Mouse (Mus musculus) bone marrow macrophage, adult 2 months (primary cell): ENCODE data around the gene Gins2. TPM values are rescaled to one million over a fixed set of nuclear protein-coding genes. Genes with fewer than 3 reads are reported as not detected.
A peak's percentile ranks its signal among the peaks of the same experiment; 100 is the strongest.

Experiments used
- H3K27ac ChIP-seq: 2 replicates; pipeline ENCODE4 v1.5.1; 2012; ENCODE audit warnings: low read depth, low read length; ENCODE audit not compliant: insufficient read depth
- H3K4me1 ChIP-seq: 2 replicates; pipeline ENCODE4 v1.6.1; 2012; ENCODE audit warnings: low read length; ENCODE audit not compliant: control insufficient read depth, insufficient read depth
- H3K4me3 ChIP-seq: 2 replicates; pipeline ENCODE4 v1.5.1; 2012; ENCODE audit warnings: mild to moderate bottlenecking, low read length, moderate library complexity; ENCODE audit not compliant: insufficient read depth
- CTCF ChIP-seq: IDR thresholded peaks from 2 replicates; pipeline ENCODE4 v1.5.1; 2012; ENCODE audit warnings: low read depth, mild to moderate bottlenecking, low read length, moderate library complexity
- POLR2A ChIP-seq: IDR thresholded peaks from 2 replicates; pipeline ENCODE4 v1.6.1; 2012; ENCODE audit warnings: mild to moderate bottlenecking, low read depth, low read length, borderline replicate concordance
- polyA plus RNA-seq: library from polyadenylated mRNA; stranded (reverse); fragments of >200 nt; gene quantifications from 2 replicates; pipeline ENCODE4 v1.2.4, GENCODE M21; 2012; ENCODE audit not compliant: missing spikeins, insufficient read depth, insufficient read length

Gene Gins2
- polyA plus RNA-seq, 1 experiment: 16.7 TPM

DNA sequence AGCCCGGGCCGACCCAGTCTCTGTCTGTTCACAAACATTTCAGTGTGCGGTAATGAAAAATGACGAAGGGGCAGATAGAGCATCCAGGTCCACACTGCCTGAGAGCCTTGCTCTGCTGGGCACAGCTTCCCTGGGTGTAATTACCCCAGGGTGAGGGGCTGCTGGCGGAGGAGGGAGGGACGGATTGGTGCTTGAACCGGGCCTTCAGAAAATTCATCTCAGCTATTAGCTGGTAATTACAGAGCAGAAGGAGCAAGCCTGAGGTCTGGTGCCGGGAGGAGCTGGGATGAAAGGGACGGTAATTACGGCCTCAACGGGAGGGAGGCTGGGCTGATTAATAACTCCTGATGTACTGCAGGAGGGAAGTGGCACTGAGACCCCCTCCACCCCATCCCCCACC is 39.2 kb downstream of the Gins2 start:
- H3K4me3 ChIP-seq: no peak overlapping the region
- no peak for TF ChIP-seq CTCF
- no peak for TF ChIP-seq POLR2A
- no peak overlapping the region for H3K27ac ChIP-seq
- H3K4me1 ChIP-seq: peaks cover 17% of the 10 kb centered on the region

DNA sequence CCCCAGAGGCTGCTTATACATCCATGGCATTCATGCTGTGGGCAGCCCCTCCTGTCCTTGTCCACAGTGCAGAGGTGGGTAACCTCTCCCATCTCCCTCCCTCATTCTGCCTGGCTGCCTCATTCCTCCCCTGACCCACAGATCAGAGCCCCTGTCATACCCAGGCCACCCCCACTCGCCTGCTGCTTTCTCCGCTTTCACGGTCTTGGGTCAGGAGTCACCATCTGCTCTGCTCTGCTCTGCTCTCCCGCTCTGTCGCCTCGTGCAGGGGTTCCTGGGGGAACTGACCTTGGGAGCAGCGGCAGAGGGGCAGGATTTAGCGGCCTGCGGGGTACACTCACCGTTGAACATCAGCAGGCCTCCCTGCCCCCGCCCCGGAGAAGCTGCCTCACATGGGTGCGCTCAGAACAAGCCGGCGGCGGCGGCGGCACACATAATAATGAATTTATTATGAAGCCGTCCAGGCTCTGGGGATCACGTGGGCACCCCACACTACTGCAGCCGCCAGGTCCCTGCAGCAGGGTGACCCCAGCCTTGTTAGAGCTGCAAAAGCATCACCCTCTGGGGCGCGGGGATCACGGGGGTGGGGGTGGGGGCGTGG is 39.7 kb downstream of the Gins2 start:
- Histone ChIP-seq H3K4me1 (peaks cover 22% of the 10 kb centered on the region), H3K27ac (no peak overlapping the region), H3K4me3 (no peak overlapping the region)
- no peak for TF ChIP-seq CTCF

DNA sequence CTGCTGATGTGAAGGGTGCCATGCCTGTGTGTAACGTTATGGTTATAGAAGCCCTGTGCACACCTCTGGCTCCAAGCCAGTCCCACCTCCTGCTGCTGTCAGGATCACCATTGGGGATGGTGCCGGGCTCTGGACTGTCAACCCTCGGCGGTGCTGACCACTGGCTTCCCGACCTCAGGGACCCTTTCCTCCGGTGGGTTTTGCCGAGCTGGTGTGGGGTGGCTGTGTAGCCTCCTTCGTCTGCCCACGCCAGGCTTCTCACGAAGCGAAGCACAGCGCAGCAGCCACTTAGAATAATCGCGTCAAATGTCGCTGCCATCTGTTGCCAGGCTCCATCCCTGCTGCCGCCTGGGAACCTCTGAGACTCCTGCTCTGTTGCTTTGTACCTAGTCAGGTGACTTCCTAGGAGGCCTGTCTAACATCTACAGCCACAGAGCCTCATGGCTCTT is 40.8 kb downstream of the Gins2 start:
- H3K4me1 ChIP-seq: peaks cover 32% of the 10 kb centered on the region
- TF ChIP-seq CTCF (no peak), POLR2A (no peak)
- H3K27ac ChIP-seq: no peak overlapping the region
- H3K4me3 ChIP-seq: no peak overlapping the region

DNA sequence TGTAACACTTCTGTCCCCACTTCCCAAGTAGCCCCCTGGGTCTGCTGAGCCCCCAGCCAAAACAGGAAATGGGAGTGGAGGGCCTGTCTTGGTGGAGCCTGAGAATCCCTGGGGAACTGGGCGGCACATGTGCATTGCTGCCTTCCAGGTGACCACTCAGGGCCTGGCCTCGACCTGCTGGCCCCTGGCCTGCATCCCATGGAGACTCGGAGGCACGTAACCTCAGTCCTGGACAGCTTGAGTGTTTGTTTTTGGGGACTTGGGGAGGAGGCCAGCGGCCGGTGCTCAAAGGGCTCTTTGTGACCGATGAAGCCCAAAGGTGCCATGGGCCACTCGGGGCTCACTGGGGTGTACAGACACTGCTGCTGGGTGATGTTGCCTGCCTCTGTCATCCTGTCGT is 41.5 kb downstream of the Gins2 start:
- H3K4me3 ChIP-seq: no peak overlapping the region
- peaks cover 37% of the 10 kb centered on the region for H3K4me1 ChIP-seq
- H3K27ac ChIP-seq: no peak overlapping the region
- TF ChIP-seq CTCF: no peak
- no peak for TF ChIP-seq POLR2A

DNA sequence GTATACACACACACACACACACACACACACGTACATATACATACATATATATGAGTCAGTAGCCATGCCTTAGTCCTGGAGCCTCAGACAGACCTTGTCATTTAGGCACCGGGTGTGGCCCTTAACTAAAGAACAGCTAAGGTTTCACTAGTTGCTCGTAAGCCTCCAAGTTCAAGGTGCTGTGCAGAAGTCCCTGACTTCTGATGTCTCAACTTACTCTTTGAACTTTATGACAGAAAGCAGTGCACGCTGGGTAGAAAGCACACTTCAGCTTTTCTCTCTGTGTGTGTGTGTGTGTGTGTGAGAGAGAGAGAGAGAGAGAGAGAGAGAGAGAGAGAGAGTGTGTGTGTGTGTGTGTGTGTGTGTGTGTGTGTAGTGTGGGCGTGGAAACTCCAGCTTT is 44.9 kb downstream of the Gins2 start:
- H3K27ac ChIP-seq: no peak overlapping the region
- TF ChIP-seq CTCF: no peak
- no peak for TF ChIP-seq POLR2A
- H3K4me3 ChIP-seq: no peak overlapping the region
- peaks cover 41% of the 10 kb centered on the region for H3K4me1 ChIP-seq

DNA sequence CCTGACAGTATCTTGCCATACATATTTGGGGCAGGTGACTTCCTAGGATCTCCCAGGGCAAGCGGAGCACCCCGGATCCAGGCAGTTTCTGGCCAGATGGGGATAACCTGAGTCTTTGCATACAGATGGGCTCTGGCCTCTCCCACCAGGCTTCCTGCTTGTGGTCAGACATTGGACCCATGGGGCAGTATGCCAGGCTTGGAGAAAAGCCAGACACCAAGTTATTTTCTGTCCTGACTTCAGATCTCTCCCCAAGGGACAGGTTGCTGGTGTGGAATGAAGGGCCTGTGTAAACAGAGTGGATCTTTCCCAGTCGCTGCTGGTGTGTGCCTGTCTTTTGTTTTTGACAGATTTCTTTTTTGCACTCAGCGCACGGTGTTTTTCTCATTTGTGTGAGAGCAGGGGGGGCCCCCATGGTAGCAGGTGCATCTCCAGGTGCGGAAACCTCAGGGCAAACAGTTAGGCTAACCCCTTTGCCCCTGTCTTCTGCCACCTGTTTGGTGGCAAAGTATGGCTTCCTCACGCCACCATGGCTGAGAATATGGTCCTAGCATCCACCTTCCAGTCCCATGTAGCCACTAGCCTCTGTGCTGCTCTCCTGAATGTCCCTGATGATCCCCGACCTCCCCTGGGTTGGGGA is 45.6 kb downstream of the Gins2 start:
- Histone ChIP-seq H3K4me1 (peaks cover 41% of the 10 kb centered on the region), H3K4me3 (no peak overlapping the region), H3K27ac (no peak overlapping the region)
- TF ChIP-seq CTCF (no peak), POLR2A (no peak)

DNA sequence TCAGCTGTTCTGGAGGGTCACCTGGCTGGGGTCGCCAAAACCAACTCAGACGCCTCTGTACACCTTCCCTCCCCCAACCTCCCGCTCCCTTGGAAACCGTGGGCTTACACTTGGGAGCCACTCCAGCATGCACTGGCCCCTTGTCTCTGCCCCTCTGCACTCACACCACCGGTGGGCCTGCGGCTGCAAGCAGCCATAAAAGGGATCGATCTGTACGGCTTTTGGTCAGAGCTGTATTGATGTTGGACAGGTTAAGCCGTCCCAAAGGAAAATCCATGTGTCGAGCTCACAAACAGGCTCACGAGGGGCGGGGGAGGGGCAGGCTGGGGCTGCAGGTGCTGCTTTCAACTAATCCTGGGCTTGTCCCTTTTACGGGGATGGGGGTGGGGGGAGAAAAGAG is 46.1 kb downstream of the Gins2 start:
- Histone ChIP-seq H3K4me3 (no peak overlapping the region), H3K4me1 (peaks cover 41% of the 10 kb centered on the region), H3K27ac (no peak overlapping the region)
- no peak for TF ChIP-seq CTCF
- TF ChIP-seq POLR2A: no peak

DNA sequence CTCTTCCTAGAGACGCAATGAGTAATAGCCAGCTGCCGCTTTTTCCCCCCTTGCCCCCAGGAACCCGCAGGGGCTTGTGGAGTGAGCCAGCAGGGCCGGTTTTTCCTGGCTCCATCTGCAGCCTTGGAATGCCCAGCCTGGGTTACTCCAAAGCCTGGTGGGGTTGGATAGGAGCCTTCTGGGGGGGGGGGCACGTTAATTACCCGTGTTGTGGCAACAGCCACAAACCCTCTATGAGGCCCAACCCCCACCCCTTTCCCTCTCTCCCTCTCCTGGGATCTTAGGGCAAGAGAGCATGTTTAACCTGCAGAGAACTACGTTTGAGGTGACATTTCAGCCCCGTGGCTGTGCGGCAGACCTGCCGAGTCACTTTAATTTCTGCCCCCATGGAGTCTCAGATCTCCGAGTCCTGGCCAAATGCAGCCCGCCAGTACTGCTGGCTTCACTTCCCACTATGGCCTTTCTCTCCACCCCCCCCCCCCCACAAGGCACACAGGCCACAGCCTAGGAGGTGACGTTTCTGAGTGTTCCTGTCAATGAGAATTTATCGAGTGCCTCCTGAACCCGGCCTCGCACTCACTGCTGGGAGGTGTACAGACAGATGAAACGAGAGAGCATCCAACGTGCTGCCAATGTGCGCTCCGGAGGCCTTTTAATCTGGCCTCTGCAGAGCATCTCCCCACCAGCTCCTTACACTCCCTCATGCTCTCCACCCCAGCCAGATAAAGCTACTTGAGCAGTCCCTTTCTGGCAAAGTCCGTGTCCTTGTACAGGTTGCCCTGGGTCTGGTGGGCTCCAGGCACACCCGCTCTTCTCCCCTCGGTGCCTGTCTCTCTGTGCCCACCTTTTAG is 49.1 kb downstream of the Gins2 start:
- H3K4me3 ChIP-seq: peak overlapping the region; percentile 55
- peaks cover 41% of the 10 kb centered on the region for H3K4me1 ChIP-seq
- peak overlapping the region; percentile 99 for H3K27ac ChIP-seq
- TF ChIP-seq POLR2A (no peak), CTCF (no peak)

DNA sequence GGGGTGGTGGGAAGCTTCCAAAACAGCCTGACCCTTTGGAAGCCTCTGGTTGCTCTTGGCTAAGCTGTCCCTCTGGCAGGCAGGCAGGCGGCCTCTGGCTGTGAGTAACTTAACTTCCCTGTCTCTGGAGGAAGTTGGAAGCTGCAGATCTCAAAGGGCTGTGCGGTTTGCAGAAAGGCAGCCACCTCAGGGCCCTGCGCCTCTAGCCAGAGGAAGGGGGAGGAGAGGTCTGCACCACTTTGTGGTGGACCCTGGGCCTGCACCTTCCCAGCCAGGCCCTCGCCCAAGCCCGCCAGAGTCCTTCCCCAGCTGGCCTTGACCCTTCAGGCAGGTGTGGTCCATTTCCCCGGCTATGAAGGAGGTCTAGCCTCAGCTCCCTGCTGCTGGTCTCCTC is 49.7 kb downstream of the Gins2 start:
- H3K4me3 ChIP-seq: peak overlapping the region; percentile 76
- TF ChIP-seq CTCF: no peak; the same call in 1 of the 2 replicates
- TF ChIP-seq POLR2A: no peak
- peak overlapping the region; percentile 99 for H3K27ac ChIP-seq
- H3K4me1 ChIP-seq: peaks cover 36% of the 10 kb centered on the region
